Mouse (Mus musculus): ENCODE data around the gene Homer1. TPM values are rescaled to one million over a fixed set of nuclear protein-coding genes. Genes with fewer than 3 reads are reported as not detected.

Homer1 gene
- total RNA-seq, 2 experiments from 2014 or later, result 284 to 371 TPM

DNA sequence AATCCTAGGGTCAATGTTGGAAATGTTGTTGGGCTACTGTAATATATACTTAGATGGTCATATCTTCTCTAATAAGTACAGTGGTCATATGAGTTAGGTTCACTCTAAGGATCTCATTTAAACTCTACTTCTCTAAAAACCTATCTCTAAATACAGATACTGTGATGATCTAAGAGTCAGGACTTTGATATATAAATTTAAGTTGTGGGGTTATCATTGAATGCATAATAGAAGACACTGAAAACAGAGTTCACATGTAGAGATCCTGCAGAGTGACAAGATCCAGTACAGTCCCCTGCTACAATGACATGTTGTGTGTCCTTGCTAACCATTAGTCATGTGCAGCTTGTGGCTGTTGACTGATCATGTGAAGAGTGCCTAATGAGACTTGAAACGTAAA lies 85.7 kb downstream of the Homer1 start:
- intact Hi-C loops (cut with DNase I), result no loop called here
- DNase-seq (ENCODE audit: low spot score in 2 of 2), result no peak

DNA sequence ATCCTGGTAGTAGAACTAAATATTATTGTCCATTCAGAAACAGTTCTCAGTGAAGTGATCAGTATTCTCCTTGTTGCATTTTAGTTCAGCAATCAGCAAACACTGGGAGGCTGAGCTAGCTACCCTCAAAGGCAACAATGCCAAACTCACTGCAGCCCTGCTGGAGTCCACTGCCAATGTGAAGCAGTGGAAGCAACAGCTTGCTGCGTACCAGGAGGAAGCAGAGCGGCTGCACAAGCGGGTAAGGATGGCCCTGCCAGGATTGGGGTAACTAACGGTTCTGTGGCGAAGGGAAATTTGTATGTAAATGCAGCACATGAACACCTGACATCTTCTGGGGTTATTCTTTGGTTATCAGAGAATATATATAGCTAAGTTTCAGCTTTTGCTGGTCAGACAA lies 88.0 kb downstream of the Homer1 start:
- intact Hi-C loops (cut with DNase I), result no loop called here
- DNase-seq (ENCODE audit: low spot score in 2 of 2), result no peak

DNA sequence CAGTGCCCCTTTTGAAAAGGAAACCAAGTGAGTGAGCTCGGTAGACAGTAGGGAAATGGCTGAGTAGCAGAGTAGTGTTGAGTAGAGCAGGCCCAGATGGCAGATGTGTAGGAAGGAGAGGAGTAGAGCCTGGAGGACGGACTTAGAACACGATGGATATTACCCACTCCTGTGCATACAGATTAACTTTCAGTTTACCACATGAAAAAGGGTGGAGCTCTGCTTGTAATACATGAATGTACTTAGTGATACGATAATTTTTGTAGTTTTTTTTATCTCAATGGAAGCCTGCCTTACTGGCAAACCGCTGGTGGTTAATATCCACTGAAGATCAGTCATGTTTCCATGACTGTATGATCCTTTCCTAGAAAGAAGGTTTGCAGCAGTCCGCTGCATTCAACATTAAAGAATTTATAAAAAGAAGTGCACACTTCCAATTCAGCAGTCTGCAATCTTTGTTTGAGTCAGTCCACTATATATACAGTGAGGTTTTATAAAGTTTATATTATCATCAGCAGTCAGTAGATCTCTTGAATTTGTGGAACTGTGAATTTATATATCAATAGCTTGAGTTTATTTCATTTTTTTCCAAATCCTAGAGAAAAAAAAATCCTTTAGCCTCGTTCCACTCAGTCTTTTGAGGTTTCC lies 89.3 kb downstream of the Homer1 start:
- intact Hi-C loops (cut with DNase I), result no loop called here
- no peak for DNase-seq (ENCODE audit: low spot score in 2 of 2)

DNA sequence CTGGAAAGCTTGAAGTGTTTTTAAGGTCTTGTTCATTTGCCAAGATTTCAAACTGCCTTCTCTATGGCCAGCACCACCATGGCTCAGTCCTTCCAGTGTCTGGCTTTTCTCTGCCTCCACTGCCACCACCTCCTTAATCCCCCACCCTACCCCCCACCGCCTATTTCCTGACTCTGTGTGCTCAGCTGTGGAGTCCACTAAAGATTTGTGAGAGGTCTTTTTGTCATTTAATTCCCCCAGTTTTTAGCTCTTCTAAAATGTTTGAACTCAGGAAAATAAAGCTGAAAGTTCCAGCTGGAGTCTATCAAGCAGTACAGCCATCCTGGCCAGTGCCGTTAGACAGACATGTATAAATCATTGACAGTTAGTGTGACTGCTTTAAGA lies 89.8 kb downstream of the Homer1 start:
- intact Hi-C loops (cut with DNase I), result no loop called here
- no peak for DNase-seq (ENCODE audit: low spot score in 2 of 2)

DNA sequence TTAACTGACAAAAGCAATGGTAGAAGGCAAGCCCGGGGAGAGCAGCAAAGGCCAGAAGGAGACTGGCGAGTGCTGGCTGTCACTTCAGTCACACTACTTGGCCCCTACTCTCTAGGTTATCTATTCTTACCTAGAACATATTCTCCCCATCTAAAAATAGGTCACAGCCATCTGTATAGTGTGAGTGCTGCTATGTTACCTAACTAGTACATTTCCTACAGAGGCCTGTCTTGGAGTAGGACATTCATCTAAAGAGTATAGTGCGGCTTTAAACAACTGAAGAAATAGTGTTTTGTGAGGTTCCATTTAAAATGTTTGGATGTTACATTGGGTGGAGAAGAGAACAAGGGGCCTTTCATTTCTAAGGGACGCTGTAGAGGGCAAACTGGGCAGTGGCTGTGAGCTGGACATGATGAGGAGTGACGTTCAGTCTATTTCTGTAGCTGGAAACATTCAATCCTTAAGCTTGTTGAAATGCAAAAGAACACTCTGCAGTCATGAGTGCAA lies 100.3 kb downstream of the Homer1 start:
- DNase-seq (ENCODE audit: low spot score in 2 of 2), result peak; percentile 23 to 30

DNA sequence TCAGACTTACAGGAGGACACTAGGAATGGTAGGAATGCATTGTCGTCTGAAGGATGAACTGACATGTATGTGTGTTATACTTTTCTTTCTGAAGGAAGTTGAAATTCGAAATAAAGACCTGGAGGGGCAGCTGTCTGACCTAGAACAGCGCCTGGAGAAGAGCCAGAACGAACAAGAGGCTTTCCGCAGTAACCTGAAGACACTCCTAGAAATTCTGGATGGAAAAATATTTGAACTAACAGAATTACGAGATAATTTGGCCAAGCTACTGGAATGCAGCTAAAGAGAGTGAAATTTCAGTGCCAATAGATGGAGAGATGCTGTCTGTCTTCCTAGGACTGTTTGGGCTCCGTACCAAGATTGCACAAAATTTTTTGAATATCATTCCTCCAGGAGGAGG lies 102.5 kb downstream of the Homer1 start:
- no peak for DNase-seq (ENCODE audit: low spot score in 2 of 2)
- intact Hi-C loops (cut with DNase I), result no loop called here

More for the DNA sequence above, 100.3 kb downstream of the Homer1 start:
- intact Hi-C loops (cut with DNase I), result no loop called here

DNA sequence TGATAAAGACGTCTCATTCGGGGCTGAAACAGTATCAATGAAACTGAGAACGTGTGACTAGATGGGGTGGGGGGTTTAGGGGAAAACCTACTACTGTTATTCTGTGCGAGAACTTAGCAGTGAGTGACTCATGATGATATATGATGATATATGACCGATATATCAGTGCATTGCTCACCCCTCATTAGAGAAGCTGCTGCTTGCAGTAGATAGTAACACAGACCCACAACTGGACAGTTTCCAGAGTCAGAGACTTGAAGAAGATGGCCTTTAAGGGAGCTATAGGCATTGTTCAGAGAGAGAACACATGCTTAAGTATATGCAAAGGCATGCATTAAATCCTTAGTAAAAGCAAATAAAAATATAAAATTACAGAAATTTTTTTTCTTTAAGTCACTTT lies 107.4 kb downstream of the Homer1 start:
- intact Hi-C loops (cut with DNase I), result no loop called here
- no peak for DNase-seq (ENCODE audit: low spot score in 2 of 2)

DNA sequence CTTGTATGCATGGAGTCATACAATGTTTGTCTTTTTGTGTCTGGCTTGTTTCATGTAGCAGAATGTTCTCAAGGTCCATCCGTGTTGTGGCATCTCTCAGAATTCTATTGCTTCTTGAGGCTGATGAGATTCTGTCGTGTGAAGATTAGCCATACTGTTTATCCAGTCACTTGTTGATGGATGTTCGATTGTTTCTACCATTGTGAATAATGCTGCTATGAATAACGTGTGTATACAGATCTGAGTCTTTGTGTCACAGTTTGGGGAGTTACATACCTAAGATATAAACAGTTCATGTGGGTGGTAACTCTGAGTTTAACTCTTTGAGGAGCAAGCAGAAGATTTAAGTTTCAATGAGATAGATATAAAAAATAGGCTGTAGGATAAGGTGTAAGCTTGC lies 110.9 kb downstream of the Homer1 start:
- no peak for DNase-seq (ENCODE audit: low spot score in 2 of 2)
- intact Hi-C loops (cut with DNase I), result no loop called here

DNA sequence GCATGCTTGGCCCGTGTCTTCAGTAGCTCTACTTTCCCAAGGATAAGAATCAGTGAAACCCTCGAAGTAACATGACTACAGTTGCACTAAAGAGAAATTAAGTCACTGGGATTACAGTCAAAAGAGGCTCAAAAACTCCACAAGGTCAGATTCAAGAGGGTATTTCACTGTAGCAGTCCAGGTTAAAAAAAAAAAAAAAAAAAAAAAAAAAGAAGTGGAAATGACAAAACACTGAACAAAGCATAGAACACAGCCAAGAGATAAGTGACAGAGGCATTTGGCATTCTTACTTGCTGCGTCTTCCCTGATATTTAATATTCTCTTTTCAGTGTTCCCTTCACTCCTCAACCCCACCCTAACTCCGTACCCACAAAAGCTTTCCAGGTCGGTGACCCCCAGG lies 115.6 kb downstream of the Homer1 start:
- intact Hi-C loops (cut with DNase I), result no loop called here
- DNase-seq (ENCODE audit: low spot score in 2 of 2), result no peak

DNA sequence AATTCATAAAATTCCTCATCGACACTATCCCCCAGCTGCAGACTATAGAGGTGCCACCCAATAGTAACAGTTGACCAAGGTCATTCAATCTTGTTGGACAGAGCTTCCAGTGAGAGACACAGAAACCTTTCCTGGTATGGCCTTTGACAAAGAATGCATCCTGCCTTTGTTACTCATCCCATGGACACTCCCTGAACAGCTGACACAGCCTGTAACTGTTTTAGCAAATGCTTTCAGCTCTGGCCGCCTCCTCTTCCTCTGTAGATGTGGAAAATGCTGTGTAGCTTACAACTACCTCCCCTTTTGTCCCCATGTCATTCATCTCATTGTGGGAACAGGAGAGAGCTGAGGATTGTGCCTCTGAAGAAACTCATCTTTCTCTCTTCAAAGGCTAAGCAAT lies 118.9 kb downstream of the Homer1 start:
- intact Hi-C loops (cut with DNase I), result no loop called here
- DNase-seq (ENCODE audit: low spot score in 2 of 2), result no peak

DNA sequence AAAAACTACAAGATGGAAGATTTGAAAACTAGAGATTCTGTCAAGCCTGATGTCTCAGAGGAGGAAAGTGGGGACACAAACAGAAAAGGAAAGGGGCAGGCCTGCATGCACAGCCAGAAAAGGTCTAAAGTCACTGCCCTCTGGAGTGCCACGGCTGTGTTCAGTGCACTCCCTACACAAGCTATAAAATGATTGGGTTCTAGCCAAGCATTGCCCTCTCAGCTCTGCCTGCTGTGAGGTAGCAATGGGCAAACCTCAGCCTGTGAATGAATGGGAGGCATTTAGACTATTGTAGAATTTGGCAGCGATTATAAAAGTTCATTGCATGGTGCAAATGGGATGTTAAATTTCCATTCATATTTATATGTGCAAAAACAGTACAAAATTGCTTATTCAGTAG lies 120.3 kb downstream of the Homer1 start:
- intact Hi-C loops (cut with DNase I), result no loop called here
- DNase-seq (ENCODE audit: low spot score in 2 of 2), result no peak

DNA sequence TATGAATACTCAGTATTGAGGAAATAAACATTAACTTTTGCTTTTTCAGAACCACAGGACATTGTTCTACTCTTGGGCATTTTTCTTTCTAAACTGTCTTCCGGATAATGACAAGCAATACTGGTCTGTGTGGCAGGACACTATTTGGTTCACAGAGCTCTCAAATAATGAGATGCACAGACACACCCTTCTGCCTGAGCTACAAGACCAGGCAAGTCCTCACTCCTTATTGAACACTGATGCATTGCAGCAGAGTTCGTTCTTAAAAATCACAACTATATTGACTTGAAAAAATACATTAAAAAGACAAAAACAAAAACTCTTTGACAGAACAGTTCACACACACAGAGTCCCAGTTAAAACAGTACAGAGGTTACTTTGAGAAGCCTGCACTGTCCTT lies 123.8 kb downstream of the Homer1 start:
- intact Hi-C loops (cut with DNase I), result no loop called here
- no peak for DNase-seq (ENCODE audit: low spot score in 2 of 2)

DNA sequence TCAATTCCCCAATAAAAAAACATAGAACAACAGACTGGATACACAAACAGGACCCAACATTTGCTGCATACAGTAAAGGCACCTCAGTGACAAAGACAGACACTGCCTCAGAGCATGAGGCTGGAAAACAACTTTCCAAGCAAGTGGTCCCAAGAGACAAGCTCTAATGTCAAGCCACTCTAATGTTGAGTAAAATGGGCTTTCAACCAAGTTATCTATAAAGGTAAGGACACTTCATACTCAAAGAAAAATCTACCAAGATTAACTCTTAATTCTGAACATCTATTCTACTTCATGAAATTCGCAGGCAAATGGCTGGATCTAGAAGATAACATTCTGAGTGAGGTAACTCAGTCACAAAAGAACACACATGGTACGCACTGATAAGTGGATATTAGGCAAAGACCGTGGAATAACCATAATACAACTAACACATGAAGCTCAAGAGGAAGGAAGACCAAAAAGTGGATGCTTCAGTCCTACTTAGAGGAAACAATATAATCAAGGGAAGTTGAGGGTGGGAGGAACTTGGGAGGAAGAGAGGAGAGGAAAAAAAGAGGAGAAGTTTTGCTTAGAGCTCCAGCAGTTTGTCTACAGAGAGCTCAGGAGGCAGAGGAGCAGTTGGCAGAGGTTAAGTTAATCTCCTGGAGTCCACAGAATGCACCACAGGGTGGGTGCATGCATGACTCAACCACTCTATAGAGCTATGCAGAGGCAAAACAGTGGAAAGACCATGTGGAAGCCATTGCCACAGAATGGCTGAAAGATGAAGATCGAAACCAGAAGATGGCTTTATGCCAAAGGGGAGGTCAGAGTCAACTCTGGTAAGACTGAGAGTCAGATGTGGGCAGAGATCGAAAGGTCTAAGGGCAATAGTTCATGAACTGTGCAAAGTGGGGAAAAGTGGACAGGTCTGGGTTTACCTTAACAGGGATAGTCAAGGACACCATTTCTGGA lies 128.8 kb downstream of the Homer1 start:
- no peak for DNase-seq (ENCODE audit: low spot score in 2 of 2)
- intact Hi-C loops (cut with DNase I), result no loop called here

DNA sequence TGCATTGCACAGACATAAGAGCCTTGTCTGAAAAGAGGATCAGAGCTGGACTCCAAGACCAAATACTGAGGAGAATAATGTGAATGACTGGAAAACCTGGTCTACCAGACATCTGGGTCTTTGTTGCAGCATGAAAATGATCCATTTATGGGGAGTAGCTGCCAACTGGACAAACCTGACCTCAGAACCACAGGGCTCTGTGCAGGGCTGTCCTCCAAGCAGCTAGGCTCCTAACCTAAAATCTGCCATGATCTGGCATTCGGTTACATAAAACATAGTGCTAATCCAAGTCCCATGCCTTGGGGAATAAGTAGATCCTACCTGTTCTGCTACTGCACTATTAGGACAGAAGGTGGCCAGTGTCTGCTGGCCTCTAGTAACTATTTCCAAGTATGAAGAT lies 129.8 kb downstream of the Homer1 start:
- intact Hi-C loops (cut with DNase I), result no loop called here

DNA sequence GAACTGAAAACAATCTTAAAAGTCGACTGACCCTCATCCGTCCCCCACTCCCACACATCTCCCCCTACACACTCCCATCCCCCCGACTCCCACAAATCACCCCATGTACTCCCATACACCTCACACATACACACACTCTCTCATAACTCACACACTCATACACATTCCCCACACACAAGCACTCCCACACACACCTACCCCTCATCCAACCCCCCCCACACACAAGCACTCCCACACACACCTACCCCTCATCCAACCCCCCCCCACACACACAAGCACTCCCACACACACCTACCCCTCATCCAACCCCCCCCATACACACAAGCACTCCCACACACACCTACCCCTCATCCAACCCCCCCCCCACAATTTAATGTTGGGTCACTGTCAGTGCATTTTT lies 140.7 kb downstream of the Homer1 start:
- no peak for DNase-seq (ENCODE audit: low spot score in 2 of 2)
- intact Hi-C loops (cut with DNase I), result no loop called here

More for the DNA sequence above, 129.8 kb downstream of the Homer1 start:
- DNase-seq (ENCODE audit: low spot score in 2 of 2), result no peak

DNA sequence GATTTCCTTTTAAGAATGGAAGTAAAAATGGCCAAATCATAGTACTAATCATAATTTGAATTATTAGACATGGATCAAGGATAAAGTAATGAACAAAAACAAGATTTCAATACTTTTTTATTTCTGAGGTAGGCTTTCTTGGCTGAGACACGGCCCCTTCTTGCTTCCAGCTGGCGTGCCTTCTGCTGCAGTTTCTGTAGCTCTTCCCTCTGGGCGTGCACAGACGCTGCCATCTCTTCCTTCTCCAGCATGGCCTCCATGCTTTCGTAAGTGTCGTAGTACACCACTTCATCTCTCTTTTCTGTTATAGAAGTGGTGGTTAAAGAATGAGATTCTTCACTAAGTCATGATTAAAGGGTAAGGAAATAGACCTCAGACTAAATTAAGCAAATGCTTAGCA lies 153.8 kb downstream of the Homer1 start:
- intact Hi-C loops (cut with DNase I), result loop anchor here (10.0 kb wide), 1 partner anchor 162 kb away; no protein-coding TSS in a partner anchor

More for the DNA sequence above, 153.8 kb downstream of the Homer1 start:
- DNase-seq (ENCODE audit: low spot score in 2 of 2), result peak in 1 of 2 experiments; percentile 40

Other genes starting within 250 kb of the Homer1 start
- 1 to 10 TPM; 5.1 to 5.4 TPM for gene Cmya5, start 154.9 kb upstream of the Homer1 start, total RNA-seq (2021)
- gene Tent2, start 107.2 kb upstream of the Homer1 start, total RNA-seq (2021), result 10 to 100 TPM; 23.8 to 29.4 TPM
- 10 to 100 TPM; 42.3 to 43.3 TPM for gene Jmy, start 200.2 kb downstream of the Homer1 start, total RNA-seq (2021)

All from left cerebral cortex, postnatal 36 days (tissue).